Mouse (Mus musculus): ENCODE results near the gene Enthd1.

Gene Enthd1

GRCm38 (mm10) chr15:80407873-80408272 is 157.1 kb downstream of the Enthd1 start:
- DNase-seq (ENCODE audit: low spot score in 2 of 2), result no peak

Measured in urinary bladder, adult 18-20 months (tissue).